Mouse (Mus musculus) adrenal gland, adult 8-10 months (tissue): Measurements from ENCODE around the gene Gm6760. TPM values are rescaled to one million over a fixed set of nuclear protein-coding genes. Genes with fewer than 3 reads are reported as not detected.

Source experiments
- DNase-seq: peaks from one replicate; pipeline ENCODE4 v3.0.0; 2022
- total RNA-seq, 4 experiments: library from RNA; stranded (reverse); gene quantifications; 2 replicates each; pipeline ENCODE4 v1.2.4; 2022

The Gm6760 gene
- total RNA-seq = not detected

DNA sequence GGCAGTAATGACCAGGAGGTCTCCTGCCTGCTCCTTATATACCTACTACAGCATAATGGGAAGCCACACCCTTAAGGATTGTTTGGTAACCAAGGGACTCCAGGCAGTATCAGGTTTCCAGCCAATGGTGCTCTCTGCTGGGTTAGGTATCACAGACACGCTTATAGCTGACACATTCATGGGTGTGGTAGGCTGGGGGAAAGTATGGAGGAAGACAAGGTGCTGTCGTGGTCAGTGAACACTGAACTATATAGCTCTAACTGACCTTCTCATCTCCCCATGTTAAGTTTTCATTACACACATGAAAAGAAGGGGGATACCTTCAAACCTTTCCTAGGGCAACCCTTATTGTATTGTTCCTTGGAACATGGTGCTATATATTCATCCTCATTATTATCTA is at the start of gene Gm6760:
TSS of gene Gm6760 (minus strand) at position 101 of the 400 bp plus-strand sequence.
- no peak for DNase-seq

DNA sequence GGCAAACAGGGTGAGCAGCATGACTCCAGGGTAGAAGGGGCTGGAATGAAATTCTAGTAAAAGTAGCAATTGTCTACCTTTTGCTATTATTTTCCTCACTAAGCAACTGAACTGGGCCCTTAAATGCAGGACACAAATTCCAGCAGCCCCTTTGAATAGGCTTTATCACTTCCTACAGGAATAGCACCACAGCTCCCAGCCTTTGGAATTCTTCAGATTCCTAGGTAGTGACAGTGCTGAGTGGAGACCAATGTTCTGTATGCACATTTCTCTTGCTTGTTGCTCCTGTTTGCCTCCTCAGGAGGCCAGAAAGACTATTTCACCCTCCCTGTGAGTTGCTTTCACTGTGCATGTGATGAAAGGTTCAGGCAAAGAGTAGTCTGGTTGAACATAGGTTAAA is 29.2 kb upstream of the Gm6760 start:
- no peak for DNase-seq

DNA sequence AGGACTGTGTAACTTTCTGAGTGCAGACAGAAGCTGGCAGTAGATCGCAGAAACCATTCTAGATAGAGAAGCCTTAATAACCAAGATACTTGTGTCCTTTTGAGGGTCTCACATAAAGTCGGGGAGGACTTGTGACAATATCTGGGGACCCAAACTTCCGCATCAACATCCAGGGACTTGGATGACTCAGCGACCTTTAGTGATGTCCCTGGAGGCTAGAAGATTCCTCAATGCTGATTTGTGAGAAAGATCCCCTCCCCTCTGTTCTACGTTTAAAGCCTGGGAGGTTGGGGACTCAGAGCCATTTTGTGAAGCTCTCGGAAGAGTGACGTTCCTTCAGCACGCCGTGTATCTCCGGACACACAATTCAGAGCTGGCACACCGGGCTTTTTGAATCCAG is 21.2 kb upstream of the Gm6760 start, which contains the start of gene 3830417A13Rik:
TSS of gene 3830417A13Rik (plus strand) at position 301 of the 400 bp plus-strand sequence.
- no peak for DNase-seq

Other genes with a start within 250 kb of the Gm6760 start
- not detected for gene 3830417A13Rik, start 21.4 kb upstream of the Gm6760 start, total RNA-seq
- gene Slitrk4, start 124.8 kb upstream of the Gm6760 start, total RNA-seq = under 1 TPM in 2 of 4 experiments, not detected in 2; 0.05 to 0.06 TPM